Mouse (Mus musculus) lung, embryonic 15.5 days (tissue): Measurements from ENCODE around the gene Fscn1. TPM values are rescaled to one million over a fixed set of nuclear protein-coding genes. Genes with fewer than 3 reads are reported as not detected.

Source experiments
- ATAC-seq: fragments of 200-750 bp; cut with Nextera tagmentation; 2 replicates; pipeline ENCODE4 v1.8.0; 2017; ENCODE audit warnings: moderate number of reproducible peaks, borderline replicate concordance; ENCODE audit not compliant: low FRiP score, low TSS enrichment; ENCODE audit errors: extremely low read depth
- H3K27ac ChIP-seq: fragments of 300-500 bp; sonication (generic); 2 replicates; pipeline ENCODE4 v1.5.1; 2015; ENCODE audit warnings: moderate library complexity, mild to moderate bottlenecking, inconsistent platforms
- H3K27me3 ChIP-seq: fragments of 300-500 bp; sonication (generic); 2 replicates; pipeline ENCODE4 v1.6.1; 2015; ENCODE audit warnings: inconsistent platforms
- H3K36me3 ChIP-seq: fragments of 300-500 bp; sonication (generic); 2 replicates; pipeline ENCODE4 v1.6.1; 2015; ENCODE audit warnings: inconsistent platforms
- H3K4me1 ChIP-seq: fragments of 300-500 bp; sonication (generic); 2 replicates; pipeline ENCODE4 v1.6.1; 2015; ENCODE audit warnings: inconsistent platforms
- H3K4me2 ChIP-seq: fragments of 300-500 bp; sonication (generic); 2 replicates; pipeline ENCODE4 v1.6.1; 2015; ENCODE audit warnings: inconsistent platforms, mild to moderate bottlenecking, moderate library complexity
- H3K4me3 ChIP-seq: fragments of 300-500 bp; sonication (generic); 2 replicates; pipeline ENCODE4 v1.5.1; 2015; ENCODE audit warnings: mild to moderate bottlenecking, inconsistent platforms
- H3K9ac ChIP-seq: fragments of 300-500 bp; sonication (generic); 2 replicates; pipeline ENCODE4 v1.6.1; 2015; ENCODE audit warnings: inconsistent platforms
- H3K9me3 ChIP-seq: fragments of 300-500 bp; sonication (generic); 2 replicates; pipeline ENCODE4 v1.6.1; 2016; ENCODE audit warnings: inconsistent platforms
- WGBS: fragments of 180-500 bp; shearing (Covaris S2); methylation state at CpG from one replicate; pipeline ENCODE4 v1.1.7; 2015; 5-methylcytosine and 5-hydroxymethylcytosine counted together
- polyA plus RNA-seq: library from polyadenylated mRNA; unstranded; fragments of >200 nt; fragmentation: Nextera tagmentation; extraction: Ambion mirVana; gene quantifications from 2 replicates; pipeline ENCODE4 v1.2.1, GENCODE M21; 2015

Fscn1 gene
- polyA plus RNA-seq, 1 experiment from 2014 or later = 246 TPM

- 32% methylated on average over 19 of the region's 19 CpGs for WGBS
- Histone ChIP-seq H3K9me3 (no peaks in the 10 kb centered on the region), H3K4me2 (0 out of 2 replicates have a peak overlapping the region, but pooled peaks have one; percentile 9), H3K36me3 (no peaks in the 10 kb centered on the region), H3K4me3 (no peak overlapping the region), H3K27me3 (no peaks in the 10 kb centered on the region), H3K9ac (no peak overlapping the region), H3K27ac (no peak overlapping the region), H3K4me1 (peaks cover 10% of the 10 kb centered on the region; the same call in 1 of the 2 replicates)
- no peak; the same call in 1 of the 2 replicates for ATAC-seq
Observed at GRCm38 (mm10) chr5:142937956-142938727, 22.0 kb upstream of the Fscn1 start.

- H3K9me3 ChIP-seq = no peaks in the 10 kb centered on the region
- H3K27me3 ChIP-seq = no peaks in the 10 kb centered on the region
- no peak overlapping the region for H3K4me3 ChIP-seq
- peaks cover 14% of the 10 kb centered on the region; the same call in 1 of the 2 replicates for H3K4me1 ChIP-seq
- no peak overlapping the region for H3K27ac ChIP-seq
- H3K4me2 ChIP-seq = no peak overlapping the region
- no peak for ATAC-seq
- no peaks in the 10 kb centered on the region for H3K36me3 ChIP-seq
- no peak overlapping the region for H3K9ac ChIP-seq
- WGBS = 57% methylated on average over 2 of the region's 2 CpGs
Observed at GRCm38 (mm10) chr5:142940393-142940792, 19.8 kb upstream of the Fscn1 start.

GRCm38 (mm10) chr5:142944979-142945682 is 15.0 kb upstream of the Fscn1 start:
- Histone ChIP-seq H3K4me3 (no peak overlapping the region), H3K27me3 (no peaks in the 10 kb centered on the region), H3K36me3 (no peaks in the 10 kb centered on the region), H3K4me1 (0 out of 2 replicates have a peak, but pooled peaks cover 5% of the 10 kb centered on the region), H3K9me3 (no peaks in the 10 kb centered on the region), H3K4me2 (no peak overlapping the region), H3K27ac (no peak overlapping the region), H3K9ac (no peak overlapping the region)
- ATAC-seq = peak; percentile 51
- WGBS = 48% methylated on average over 8 of the region's 8 CpGs

- no peak overlapping the region for H3K9ac ChIP-seq
- 57% methylated on average over 7 of the region's 7 CpGs for WGBS
Observed at GRCm38 (mm10) chr5:142947460-142947859, 12.7 kb upstream of the Fscn1 start.

GRCm38 (mm10) chr5:142949580-142949979 is 10.6 kb upstream of the Fscn1 start:
- no peak for ATAC-seq
- H3K9ac ChIP-seq = no peak overlapping the region
- H3K4me1 ChIP-seq = 0 out of 2 replicates have a peak, but pooled peaks cover 5% of the 10 kb centered on the region
- no peak overlapping the region for H3K27ac ChIP-seq
- H3K27me3 ChIP-seq = no peaks in the 10 kb centered on the region
- no peak overlapping the region for H3K4me2 ChIP-seq
- no peaks in the 10 kb centered on the region for H3K9me3 ChIP-seq
- whole genome bisulfite sequencing = 32% methylated on average over 6 of the region's 6 CpGs
- no peaks in the 10 kb centered on the region for H3K36me3 ChIP-seq
- H3K4me3 ChIP-seq = no peak overlapping the region

More at GRCm38 (mm10) chr5:142947460-142947859, 12.7 kb upstream of the Fscn1 start:
- Histone ChIP-seq H3K9me3 (no peaks in the 10 kb centered on the region), H3K4me3 (no peak overlapping the region), H3K4me2 (no peak overlapping the region), H3K27ac (no peak overlapping the region), H3K27me3 (no peaks in the 10 kb centered on the region), H3K36me3 (no peaks in the 10 kb centered on the region), H3K4me1 (0 out of 2 replicates have a peak, but pooled peaks cover 5% of the 10 kb centered on the region)
- ATAC-seq = no peak

GRCm38 (mm10) chr5:142950405-142950804 is 9.7 kb upstream of the Fscn1 start:
- ATAC-seq = no peak
- H3K4me3 ChIP-seq = no peak overlapping the region
- no peaks in the 10 kb centered on the region for H3K9me3 ChIP-seq
- no peaks in the 10 kb centered on the region for H3K27me3 ChIP-seq
- H3K4me1 ChIP-seq = 0 out of 2 replicates have a peak, but pooled peaks cover 1% of the 10 kb centered on the region
- no peak overlapping the region for H3K9ac ChIP-seq
- WGBS = 85% methylated on average over 6 of the region's 6 CpGs
- H3K27ac ChIP-seq = no peak overlapping the region
- no peaks in the 10 kb centered on the region for H3K36me3 ChIP-seq
- H3K4me2 ChIP-seq = no peak overlapping the region

GRCm38 (mm10) chr5:142953641-142954040 is 6.5 kb upstream of the Fscn1 start:
- WGBS = 74% methylated on average over 3 of the region's 3 CpGs
- ATAC-seq = no peak
- no peaks in the 10 kb centered on the region for H3K27me3 ChIP-seq
- H3K4me3 ChIP-seq = no peak overlapping the region
- H3K4me2 ChIP-seq = no peak overlapping the region
- no peaks in the 10 kb centered on the region for H3K9me3 ChIP-seq
- H3K9ac ChIP-seq = no peak overlapping the region
- no peak overlapping the region for H3K27ac ChIP-seq
- H3K4me1 ChIP-seq = no peaks in the 10 kb centered on the region
- H3K36me3 ChIP-seq = no peaks in the 10 kb centered on the region

GRCm38 (mm10) chr5:142956956-142957703 is 3.0 kb upstream of the Fscn1 start:
- no peaks in the 10 kb centered on the region for H3K36me3 ChIP-seq
- no peaks in the 10 kb centered on the region; the same call in 1 of the 2 replicates for H3K27me3 ChIP-seq
- H3K4me2 ChIP-seq = no peak overlapping the region
- ATAC-seq = no peak
- no peak overlapping the region for H3K27ac ChIP-seq
- no peak overlapping the region for H3K4me3 ChIP-seq
- no peaks in the 10 kb centered on the region for H3K9me3 ChIP-seq
- H3K4me1 ChIP-seq = peaks cover 16% of the 10 kb centered on the region; the same call in 1 of the 2 replicates
- H3K9ac ChIP-seq = no peak overlapping the region
- 51% methylated on average over 6 of the region's 6 CpGs for WGBS

GRCm38 (mm10) chr5:142958464-142958863 is 1.7 kb upstream of the Fscn1 start:
- Histone ChIP-seq H3K4me1 (peaks cover 25% of the 10 kb centered on the region), H3K4me3 (no peak overlapping the region), H3K9me3 (no peaks in the 10 kb centered on the region), H3K27me3 (no peaks in the 10 kb centered on the region; the same call in 1 of the 2 replicates), H3K9ac (no peak overlapping the region), H3K4me2 (no peak overlapping the region), H3K36me3 (no peaks in the 10 kb centered on the region), H3K27ac (no peak overlapping the region)
- 90% methylated on average over 14 of the region's 14 CpGs for WGBS
- no peak for ATAC-seq

GRCm38 (mm10) chr5:142959156-142959555 is 987 bp upstream of the Fscn1 start:
- no peak for ATAC-seq
- 62% methylated on average over 4 of the region's 4 CpGs for WGBS
- H3K4me3 ChIP-seq = no peak overlapping the region

GRCm38 (mm10) chr5:142960775-142961271 is 680 bp downstream of the Fscn1 start:
- no peak for ATAC-seq
- H3K4me1 ChIP-seq = peaks cover 39% of the 10 kb centered on the region
- peak overlapping the region; percentile 76 for H3K4me3 ChIP-seq
- H3K27ac ChIP-seq = peak overlapping the region; percentile 95
- no peaks in the 10 kb centered on the region; the same call in 1 of the 2 replicates for H3K27me3 ChIP-seq
- H3K36me3 ChIP-seq = no peaks in the 10 kb centered on the region
- no peaks in the 10 kb centered on the region for H3K9me3 ChIP-seq
- peak overlapping the region; percentile 79 for H3K4me2 ChIP-seq
- WGBS = 2% methylated on average over 55 of the region's 59 CpGs
- H3K9ac ChIP-seq = peak overlapping the region; percentile 87

More at GRCm38 (mm10) chr5:142959156-142959555, 987 bp upstream of the Fscn1 start:
- Histone ChIP-seq H3K4me2 (no peak overlapping the region), H3K27ac (no peak overlapping the region), H3K36me3 (no peaks in the 10 kb centered on the region), H3K9me3 (no peaks in the 10 kb centered on the region), H3K9ac (no peak overlapping the region), H3K4me1 (peaks cover 32% of the 10 kb centered on the region), H3K27me3 (no peaks in the 10 kb centered on the region; the same call in 1 of the 2 replicates)
